Mouse (Mus musculus): Measurements from ENCODE around the gene Lamb1.
A peak's percentile ranks its signal among the peaks of the same experiment; 100 is the strongest.

Gene Lamb1

GRCm38 (mm10) chr12:31318409-31318963 lies 53.5 kb downstream of the Lamb1 start:
- no peak for DNase-seq

- no peak for DNase-seq
Measured at GRCm38 (mm10) chr12:31320817-31321216, 55.8 kb downstream of the Lamb1 start.

- no peak for DNase-seq
Measured at GRCm38 (mm10) chr12:31321532-31321931, 56.5 kb downstream of the Lamb1 start.

GRCm38 (mm10) chr12:31323136-31323695 lies 58.2 kb downstream of the Lamb1 start:
- DNase-seq = no peak

GRCm38 (mm10) chr12:31327139-31327538 lies 62.1 kb downstream of the Lamb1 start:
- DNase-seq = no peak

GRCm38 (mm10) chr12:31333261-31333660 lies 68.2 kb downstream of the Lamb1 start:
- DNase-seq = no peak

GRCm38 (mm10) chr12:31350191-31350943 lies 85.3 kb downstream of the Lamb1 start:
- no peak for DNase-seq

- DNase-seq = peak; percentile 96
Measured at GRCm38 (mm10) chr12:31350944-31351928, 86.2 kb downstream of the Lamb1 start, which contains the start of gene Dld. TSS of gene Dld (minus strand) at chr12:31351453.

GRCm38 (mm10) chr12:31366428-31366827 lies 101.4 kb downstream of the Lamb1 start:
- DNase-seq = no peak

GRCm38 (mm10) chr12:31367721-31368120 lies 102.7 kb downstream of the Lamb1 start:
- DNase-seq = no peak

GRCm38 (mm10) chr12:31369118-31369517 lies 104.1 kb downstream of the Lamb1 start:
- DNase-seq = no peak

- no peak for DNase-seq
Measured at GRCm38 (mm10) chr12:31369656-31370055, 104.6 kb downstream of the Lamb1 start.

- peak; percentile 39 for DNase-seq
Measured at GRCm38 (mm10) chr12:31374603-31375282, 109.7 kb downstream of the Lamb1 start.

- DNase-seq = no peak
Measured at GRCm38 (mm10) chr12:31375283-31375615, 110.2 kb downstream of the Lamb1 start.

GRCm38 (mm10) chr12:31376326-31376950 lies 111.4 kb downstream of the Lamb1 start:
- no peak for DNase-seq

- no peak for DNase-seq
Measured at GRCm38 (mm10) chr12:31377241-31377640, 112.2 kb downstream of the Lamb1 start.
